Mouse (Mus musculus): ENCODE measurements around the gene Ephb1. TPM values are rescaled to one million over a fixed set of nuclear protein-coding genes. Genes with fewer than 3 reads are reported as not detected.

Gene Ephb1
- polyA plus RNA-seq, 1 experiment from 2014 or later: 42.3 TPM

DNA sequence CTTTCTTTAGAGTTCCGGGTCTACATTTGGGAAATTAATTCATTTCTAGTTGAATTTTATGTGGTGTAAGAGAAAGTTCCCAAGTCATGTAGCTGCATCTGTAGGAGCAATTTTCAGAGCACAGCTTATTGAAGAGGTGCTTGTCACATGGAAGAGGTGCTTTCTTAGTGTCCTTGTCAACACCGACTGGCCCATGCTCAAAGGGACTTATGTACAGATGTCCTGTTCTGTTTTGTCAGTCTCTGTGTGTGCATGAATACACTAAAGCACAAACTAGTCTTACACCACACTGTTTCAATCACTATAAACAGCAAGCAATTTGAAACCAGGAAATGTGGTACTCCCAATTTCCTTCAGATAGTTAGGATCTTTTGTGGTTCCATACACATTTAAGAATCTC lies 13.3 kb upstream of the Ephb1 start:
- H3K4me2 ChIP-seq (replicated peaks): no peak overlapping the region
- H3K4me1 ChIP-seq: no peaks in the 10 kb centered on the region
- H3K9me3 ChIP-seq: no peaks in the 10 kb centered on the region
- no peak overlapping the region for H3K9ac ChIP-seq (replicated peaks)
- no peaks in the 10 kb centered on the region for H3K27me3 ChIP-seq
- H3K27ac ChIP-seq (replicated peaks): no peak overlapping the region
- 98% methylated on average over 2 of the region's 2 CpGs for WGBS
- no peak overlapping the region for H3K4me3 ChIP-seq
- ATAC-seq (replicated peaks): no peak
- no peaks in the 10 kb centered on the region for H3K36me3 ChIP-seq

DNA sequence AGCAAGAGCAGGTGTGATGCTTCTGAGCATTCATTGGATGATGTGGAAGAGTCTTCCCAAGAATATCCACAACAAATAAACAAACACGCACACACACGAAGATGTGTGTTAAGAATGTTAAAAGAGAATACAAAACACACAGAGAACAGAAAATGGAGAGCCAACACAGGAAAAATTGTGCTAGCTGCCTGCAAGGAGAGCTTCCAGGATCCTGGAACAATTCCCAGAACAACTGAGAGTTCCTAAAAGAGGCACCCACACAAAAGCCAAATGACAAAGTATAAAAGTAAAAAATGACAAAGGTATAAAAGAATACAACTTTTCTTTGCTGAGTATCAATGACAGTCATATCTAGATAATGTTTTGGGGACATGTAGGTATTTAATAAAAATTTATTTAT lies 11.0 kb upstream of the Ephb1 start:
- H3K36me3 ChIP-seq: no peaks in the 10 kb centered on the region
- no peak overlapping the region for H3K4me2 ChIP-seq (replicated peaks)
- H3K9ac ChIP-seq (replicated peaks): no peak overlapping the region
- H3K9me3 ChIP-seq: no peaks in the 10 kb centered on the region
- WGBS: 82% methylated on average over 2 of the region's 2 CpGs
- no peak overlapping the region for H3K4me3 ChIP-seq
- no peak overlapping the region for H3K27ac ChIP-seq (replicated peaks)
- no peaks in the 10 kb centered on the region for H3K27me3 ChIP-seq
- no peaks in the 10 kb centered on the region for H3K4me1 ChIP-seq
- ATAC-seq (replicated peaks): no peak

DNA sequence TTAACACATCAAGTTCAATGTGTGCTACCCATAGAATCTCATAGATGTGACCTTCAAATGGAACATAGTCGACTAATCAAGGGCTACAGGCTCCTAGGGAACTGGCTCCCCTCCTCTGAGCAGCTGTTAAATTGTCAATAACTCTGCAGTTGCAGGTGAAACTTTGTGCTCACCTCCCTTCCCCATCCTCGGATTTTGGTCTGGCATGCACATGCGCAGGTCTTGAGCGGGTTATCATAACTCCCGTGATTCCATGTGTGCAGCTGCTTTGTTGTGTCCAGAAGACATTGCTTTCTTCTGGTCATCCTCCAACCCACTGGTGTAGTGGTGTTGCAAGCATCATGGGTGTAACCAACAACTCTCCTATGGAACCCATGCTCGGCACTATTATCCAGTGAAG lies 4.8 kb upstream of the Ephb1 start:
- Histone ChIP-seq H3K9me3 (no peaks in the 10 kb centered on the region), H3K9ac (replicated peaks) (no peak overlapping the region), H3K4me2 (replicated peaks) (no peak overlapping the region), H3K27me3 (peaks cover 9% of the 10 kb centered on the region; the same call in 1 of the 2 replicates), H3K4me1 (no peaks in the 10 kb centered on the region), H3K27ac (replicated peaks) (no peak overlapping the region), H3K36me3 (no peaks in the 10 kb centered on the region), H3K4me3 (no peak overlapping the region)
- no peak for ATAC-seq (replicated peaks)
- WGBS: 93% methylated on average over 6 of the region's 6 CpGs

DNA sequence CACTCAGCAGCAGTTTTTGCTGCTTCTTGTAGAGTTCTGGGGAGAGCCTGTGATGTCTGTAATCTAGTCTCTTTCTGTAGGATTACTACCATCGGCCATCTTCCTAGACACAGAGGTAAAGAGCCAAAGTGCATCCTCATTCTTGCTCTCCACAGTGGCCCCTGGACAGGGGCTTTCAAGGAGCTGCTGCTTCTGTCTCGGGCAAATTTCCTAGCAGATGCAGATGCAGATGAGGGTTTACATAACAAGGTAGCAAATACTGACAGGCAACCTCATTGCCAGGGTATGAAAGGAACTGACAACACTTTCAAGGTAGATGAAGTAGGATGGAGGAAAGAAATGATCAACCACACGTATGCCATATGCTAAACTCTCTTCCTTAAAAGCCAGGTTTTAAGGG lies 4.2 kb upstream of the Ephb1 start:
- no peaks in the 10 kb centered on the region for H3K9me3 ChIP-seq
- no peak for ATAC-seq (replicated peaks)
- H3K9ac ChIP-seq (replicated peaks): no peak overlapping the region
- no peak overlapping the region for H3K4me2 ChIP-seq (replicated peaks)
- no peak overlapping the region for H3K27ac ChIP-seq (replicated peaks)
- H3K27me3 ChIP-seq: peaks cover 9% of the 10 kb centered on the region; the same call in 1 of the 2 replicates
- H3K36me3 ChIP-seq: no peaks in the 10 kb centered on the region
- H3K4me3 ChIP-seq: no peak overlapping the region
- H3K4me1 ChIP-seq: 0 out of 2 replicates have a peak, but pooled peaks cover 1% of the 10 kb centered on the region
- WGBS: 79% methylated on average over 3 of the region's 3 CpGs

DNA sequence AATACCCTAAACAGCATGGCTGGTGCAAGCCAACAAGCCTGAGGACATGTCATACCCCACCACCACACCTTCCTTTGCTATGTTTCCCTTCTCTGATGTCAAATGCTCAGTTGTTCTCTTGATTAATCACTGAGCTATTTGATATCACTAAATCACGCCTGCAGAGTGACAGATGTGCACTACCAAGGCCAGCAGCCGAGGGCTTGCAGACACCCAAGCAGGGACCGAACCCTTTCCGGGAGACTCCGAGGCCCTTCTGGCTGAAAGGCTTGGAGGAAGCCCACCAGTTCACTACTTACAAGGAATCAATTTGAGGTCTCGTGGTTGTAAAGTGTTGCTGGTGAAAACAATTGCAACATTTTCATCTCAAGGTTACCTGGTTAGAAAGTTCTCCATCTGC lies 3.5 kb upstream of the Ephb1 start:
- H3K4me1 ChIP-seq: peaks cover 8% of the 10 kb centered on the region
- H3K9ac ChIP-seq (replicated peaks): no peak overlapping the region
- peaks cover 9% of the 10 kb centered on the region; the same call in 1 of the 2 replicates for H3K27me3 ChIP-seq
- H3K27ac ChIP-seq (replicated peaks): no peak overlapping the region
- ATAC-seq (replicated peaks): no peak
- H3K4me3 ChIP-seq: no peak overlapping the region
- H3K36me3 ChIP-seq: no peaks in the 10 kb centered on the region
- no peaks in the 10 kb centered on the region for H3K9me3 ChIP-seq
- H3K4me2 ChIP-seq (replicated peaks): no peak overlapping the region
- 90% methylated on average over 6 of the region's 6 CpGs for WGBS

DNA sequence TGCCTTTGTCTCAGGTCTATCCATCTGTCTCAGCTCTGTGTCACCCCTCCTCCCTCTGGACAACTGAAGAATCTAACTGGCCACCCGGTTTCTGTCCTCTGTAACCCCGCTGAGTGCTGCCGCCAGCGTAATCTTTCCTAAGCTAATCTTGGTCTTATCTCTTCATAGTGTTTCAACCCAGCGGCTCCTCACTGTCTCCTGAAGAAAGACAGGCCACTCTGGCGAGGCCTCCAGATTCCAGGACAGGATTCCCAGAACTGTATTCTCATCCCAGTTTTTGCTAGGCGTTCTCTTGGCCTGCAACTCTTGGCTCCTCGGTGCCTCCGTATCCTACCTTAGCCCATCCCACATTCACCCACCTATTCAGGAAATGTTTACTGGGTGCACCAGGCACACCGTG lies 2.0 kb upstream of the Ephb1 start:
- Histone ChIP-seq H3K9ac (replicated peaks) (no peak overlapping the region), H3K27ac (replicated peaks) (no peak overlapping the region), H3K4me1 (peaks cover 21% of the 10 kb centered on the region), H3K4me3 (no peak overlapping the region), H3K36me3 (no peaks in the 10 kb centered on the region), H3K27me3 (peaks cover 9% of the 10 kb centered on the region; the same call in 1 of the 2 replicates), H3K9me3 (no peaks in the 10 kb centered on the region), H3K4me2 (replicated peaks) (no peak overlapping the region)
- WGBS: 82% methylated on average over 10 of the region's 10 CpGs
- no peak for ATAC-seq (replicated peaks)

DNA sequence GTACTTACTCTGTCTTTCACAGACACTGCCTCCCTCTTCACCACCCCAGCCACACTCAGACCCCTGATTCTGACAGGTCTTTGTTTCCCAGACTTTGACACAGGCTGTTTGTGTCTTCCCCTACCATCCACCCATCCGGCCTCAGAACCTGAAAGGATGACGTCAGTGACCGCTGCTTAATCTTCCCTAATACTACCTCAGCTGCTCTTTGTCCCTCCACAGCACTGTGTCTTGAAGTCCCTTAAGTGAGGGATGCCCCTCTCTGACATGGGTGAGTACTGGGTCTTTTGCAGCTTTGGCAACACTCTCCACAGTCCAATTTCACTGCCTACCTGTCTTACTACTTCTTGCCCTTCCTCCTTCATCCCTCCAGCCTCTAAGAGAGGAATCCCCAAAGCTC lies 1.2 kb upstream of the Ephb1 start:
- Histone ChIP-seq H3K4me3 (no peak overlapping the region), H3K27me3 (peaks cover 9% of the 10 kb centered on the region; the same call in 1 of the 2 replicates), H3K4me2 (replicated peaks) (no peak overlapping the region), H3K36me3 (no peaks in the 10 kb centered on the region), H3K4me1 (peaks cover 27% of the 10 kb centered on the region), H3K9me3 (no peaks in the 10 kb centered on the region), H3K27ac (replicated peaks) (no peak overlapping the region), H3K9ac (replicated peaks) (no peak overlapping the region)
- WGBS: 55% methylated on average over 3 of the region's 3 CpGs
- no peak for ATAC-seq (replicated peaks)

DNA sequence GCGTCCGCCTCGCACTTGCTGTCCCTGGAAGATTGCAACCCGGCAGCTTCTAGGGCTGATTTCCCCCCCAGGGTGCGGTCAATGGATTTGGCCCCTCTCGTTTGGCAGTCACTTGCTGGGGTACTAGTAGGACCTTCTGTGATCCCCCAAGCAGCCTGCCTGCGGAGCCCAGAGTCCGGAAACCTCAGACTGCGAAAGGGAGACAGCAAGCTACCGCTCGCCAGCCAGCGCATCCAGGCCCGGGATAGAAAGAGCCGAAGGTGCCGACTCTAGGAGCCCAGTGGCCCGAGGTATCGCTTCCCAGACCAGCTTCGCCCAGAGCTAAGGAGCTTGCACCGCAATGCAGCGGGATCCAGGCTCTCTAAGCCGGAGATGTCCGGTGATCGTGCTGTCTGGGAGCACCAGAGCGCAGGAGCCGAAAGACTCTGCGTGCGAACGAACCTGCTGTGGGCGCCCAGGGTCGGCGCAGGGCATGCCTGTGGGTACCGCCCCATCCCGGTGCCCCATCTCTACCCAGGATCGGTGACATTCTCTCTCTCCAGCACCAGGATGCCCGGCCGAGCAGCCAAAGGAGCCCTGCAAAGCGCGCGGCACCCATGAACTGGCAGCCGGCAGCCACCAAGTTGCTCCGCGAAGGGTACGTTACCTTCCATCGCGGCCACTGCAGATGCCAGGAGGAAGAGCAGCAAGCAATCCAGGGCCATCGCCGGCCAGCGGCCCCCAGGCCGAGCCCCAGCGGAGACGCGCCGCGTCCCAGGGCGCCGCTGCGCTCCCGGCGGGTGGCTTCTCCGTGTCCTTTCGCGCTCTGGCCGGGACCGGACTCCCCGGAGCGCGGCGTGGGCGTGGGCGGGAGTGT lies 629 bp downstream of the Ephb1 start:
- H3K4me3 ChIP-seq: peak overlapping the region; percentile 63
- under 1% methylated on average over 70 of the region's 70 CpGs for WGBS
- H3K4me2 ChIP-seq (replicated peaks): peak overlapping the region; percentile 89
- peak overlapping the region; percentile 75 for H3K27ac ChIP-seq (replicated peaks)
- H3K9me3 ChIP-seq: no peaks in the 10 kb centered on the region
- H3K36me3 ChIP-seq: no peaks in the 10 kb centered on the region
- ATAC-seq (replicated peaks): peak; percentile 37
- peak overlapping the region; percentile 74 for H3K9ac ChIP-seq (replicated peaks)
- H3K27me3 ChIP-seq: peaks cover 9% of the 10 kb centered on the region; the same call in 1 of the 2 replicates
- peaks cover 29% of the 10 kb centered on the region for H3K4me1 ChIP-seq

DNA sequence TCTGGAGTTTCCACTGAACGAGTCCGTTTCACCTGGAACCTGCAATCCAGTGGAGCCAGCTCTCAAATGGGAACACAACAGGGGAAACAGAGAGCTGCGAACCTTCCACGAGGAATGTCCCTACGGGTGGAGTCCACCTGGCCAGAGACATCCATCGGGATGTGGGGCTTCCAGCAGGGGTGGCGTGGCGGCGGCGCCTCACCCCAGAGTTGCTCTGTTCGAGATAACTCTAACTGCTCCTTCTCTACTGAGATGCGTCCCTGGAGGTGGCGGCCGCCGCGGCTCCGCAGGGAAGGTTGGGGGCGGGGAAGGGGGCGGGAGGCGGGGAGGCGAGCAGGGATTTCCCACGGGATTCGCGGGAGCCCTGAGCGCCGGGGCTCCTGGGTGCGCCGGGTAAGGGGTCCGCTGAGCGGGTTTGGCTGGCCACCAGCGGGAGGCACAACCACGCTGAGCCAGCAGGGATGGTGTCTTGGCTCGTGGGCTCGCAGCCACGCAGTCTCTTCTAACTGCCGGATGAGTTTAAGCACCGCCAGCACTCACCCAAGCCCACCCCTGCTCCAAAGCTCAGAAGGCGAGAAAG lies 1.3 kb downstream of the Ephb1 start:
- Histone ChIP-seq H3K9me3 (no peaks in the 10 kb centered on the region), H3K36me3 (no peaks in the 10 kb centered on the region), H3K9ac (replicated peaks) (peak overlapping the region; percentile 74), H3K4me2 (replicated peaks) (peak overlapping the region; percentile 89), H3K4me3 (peak overlapping the region; percentile 63), H3K27ac (replicated peaks) (peak overlapping the region; percentile 75), H3K27me3 (peaks cover 9% of the 10 kb centered on the region; the same call in 1 of the 2 replicates), H3K4me1 (peaks cover 29% of the 10 kb centered on the region)
- under 1% methylated on average over 38 of the region's 38 CpGs for WGBS
- ATAC-seq (replicated peaks): no peak; the same call in 1 of the 2 replicates

DNA sequence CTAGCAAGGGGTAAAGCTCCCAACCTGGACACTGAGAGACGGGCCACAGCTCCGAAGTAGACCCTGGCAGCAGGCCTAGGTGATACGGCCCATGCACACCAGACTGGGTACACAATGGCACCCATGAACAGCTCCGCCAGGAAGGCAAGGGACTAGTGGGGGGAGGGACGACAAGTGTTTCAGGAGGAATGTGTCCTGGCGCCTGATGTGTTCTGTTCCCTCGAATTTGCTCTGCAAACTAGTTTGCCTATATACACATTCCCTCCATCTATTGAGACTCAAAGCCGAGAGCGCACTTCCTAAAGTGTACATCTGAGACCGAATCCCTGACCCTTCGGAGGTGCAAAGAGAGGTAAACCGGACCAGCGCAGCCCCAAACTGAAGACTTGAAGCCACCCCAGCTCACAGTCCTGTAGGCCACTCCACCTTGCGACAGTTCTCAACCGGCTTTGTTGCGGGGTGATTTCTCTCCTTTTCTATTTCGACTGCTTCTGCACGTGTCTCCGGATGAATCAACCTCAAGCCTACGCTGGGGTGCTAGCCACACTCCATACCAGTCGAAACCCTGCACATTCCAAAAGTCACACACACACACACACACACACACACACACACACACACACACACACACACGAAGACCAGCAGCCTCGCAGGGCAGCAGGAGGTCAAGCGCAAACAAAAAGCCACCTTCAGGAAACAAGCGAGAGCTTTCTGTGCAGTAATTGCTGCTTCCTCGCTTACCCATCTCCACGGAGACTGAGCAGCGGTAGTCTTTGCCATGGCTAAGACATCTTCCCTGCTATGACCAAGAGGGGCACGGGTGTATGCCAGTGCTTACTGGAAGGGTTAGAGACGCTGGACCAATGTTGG lies 2.1 kb downstream of the Ephb1 start:
- H3K27me3 ChIP-seq: peaks cover 9% of the 10 kb centered on the region; the same call in 1 of the 2 replicates
- peak overlapping the region; percentile 74 for H3K9ac ChIP-seq (replicated peaks)
- peak overlapping the region; percentile 63 for H3K4me3 ChIP-seq
- H3K9me3 ChIP-seq: no peaks in the 10 kb centered on the region
- H3K27ac ChIP-seq (replicated peaks): peak overlapping the region; percentile 75
- peaks cover 29% of the 10 kb centered on the region for H3K4me1 ChIP-seq
- peak overlapping the region; percentile 89 for H3K4me2 ChIP-seq (replicated peaks)
- ATAC-seq (replicated peaks): no peak
- H3K36me3 ChIP-seq: no peaks in the 10 kb centered on the region
- 2% methylated on average over 30 of the region's 30 CpGs for WGBS

DNA sequence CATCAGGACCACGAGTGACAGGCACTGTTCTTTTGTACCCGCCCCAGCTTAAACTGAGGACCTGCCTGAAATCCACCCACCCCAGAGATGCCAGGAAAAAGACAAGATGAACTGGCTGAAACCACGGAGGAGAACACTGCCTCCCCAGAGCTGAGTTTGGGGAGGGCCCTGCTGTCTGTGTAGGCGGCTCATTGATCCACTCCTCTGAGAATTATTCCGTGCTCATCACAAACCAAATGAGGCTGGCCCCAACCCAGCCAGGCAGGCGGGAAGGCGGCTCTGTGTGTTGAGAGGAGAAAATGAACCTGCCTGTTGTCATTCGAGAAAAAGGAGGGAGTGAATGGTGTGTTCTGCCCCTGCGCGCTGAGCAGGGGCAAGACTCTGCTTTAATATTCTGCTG lies 2.8 kb downstream of the Ephb1 start:
- Histone ChIP-seq H3K27ac (replicated peaks) (peak overlapping the region; percentile 75), H3K9me3 (no peaks in the 10 kb centered on the region), H3K4me2 (replicated peaks) (peak overlapping the region; percentile 89), H3K9ac (replicated peaks) (peak overlapping the region; percentile 74), H3K36me3 (no peaks in the 10 kb centered on the region), H3K27me3 (peaks cover 9% of the 10 kb centered on the region; the same call in 1 of the 2 replicates), H3K4me3 (peak overlapping the region; percentile 63), H3K4me1 (peaks cover 29% of the 10 kb centered on the region)
- no peak for ATAC-seq (replicated peaks)
- WGBS: 6% methylated on average over 10 of the region's 10 CpGs

Data from forebrain, embryonic 15.5 days (tissue).